Mouse (Mus musculus): ENCODE data around the gene Ap1m1. TPM values are rescaled to one million over a fixed set of nuclear protein-coding genes. Genes with fewer than 3 reads are reported as not detected.
A peak's percentile ranks its signal among the peaks of the same experiment; 100 is the strongest.

Gene Ap1m1
- polyA plus RNA-seq, 1 experiment, result 97.4 TPM

GRCm38 (mm10) chr8:72257171-72257901 lies 17.5 kb downstream of the Ap1m1 start:
- H3K4me1 ChIP-seq (ENCODE audit: control insufficient read depth, insufficient read depth, insufficient read length), result peaks cover 10% of the 10 kb centered on the region; the same call in 1 of the 2 replicates
- WGBS, result 62% methylated on average over 7 of the region's 7 CpGs

DNA sequence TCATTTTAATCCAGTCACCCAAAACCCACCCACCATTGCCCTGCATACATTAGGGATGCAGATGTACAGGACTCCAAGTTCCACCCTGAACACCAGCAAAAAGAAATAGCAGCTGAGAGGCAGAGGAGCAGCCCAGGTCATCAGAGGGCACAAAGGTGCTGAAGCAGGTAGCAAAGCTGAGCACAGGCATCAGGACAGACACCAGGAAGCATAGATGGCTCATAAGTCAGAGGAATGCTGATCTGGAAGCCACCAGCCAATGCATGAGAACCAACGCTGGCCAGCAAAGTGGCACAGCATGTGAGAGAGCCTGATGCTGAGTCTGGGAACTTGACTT lies 18.1 kb downstream of the Ap1m1 start:
- no peak overlapping the region for H3K4me3 ChIP-seq (ENCODE audit: extremely low read depth, insufficient read depth, insufficient read length)
- no peak overlapping the region for H3K27ac ChIP-seq (ENCODE audit: insufficient read depth, low read length)
- no peak for DNase-seq (ENCODE audit: low read depth in 1 of 2, low spot score in 2 of 2)
- H3K36me3 ChIP-seq (ENCODE audit: control insufficient read depth, insufficient read depth, low read length), result peaks cover 16% of the 10 kb centered on the region
- peaks cover 13% of the 10 kb centered on the region; the same call in 1 of the 2 replicates for H3K4me1 ChIP-seq (ENCODE audit: control insufficient read depth, insufficient read depth, insufficient read length)
- TF ChIP-seq CTCF (IDR thresholded peaks at IDR 0.05; ENCODE audit: extremely low read depth, insufficient read depth, insufficient read length, insufficient replicate concordance), result no peak
- H3K27me3 ChIP-seq (ENCODE audit: control insufficient read depth, insufficient read depth, low read length), result no peaks in the 10 kb centered on the region
- 100% methylated on average over 1 of the region's 1 CpGs for WGBS

More at GRCm38 (mm10) chr8:72257171-72257901, 17.5 kb downstream of the Ap1m1 start:
- H3K27ac ChIP-seq (ENCODE audit: insufficient read depth, low read length), result no peak overlapping the region
- TF ChIP-seq POLR2A (IDR thresholded peaks at IDR 0.05; ENCODE audit: low read depth, low read length) (no peak), CTCF (IDR thresholded peaks at IDR 0.05; ENCODE audit: extremely low read depth, insufficient read depth, insufficient read length, insufficient replicate concordance) (peak; percentile 49; the same call in 1 of the 2 replicates)
- no peak overlapping the region for H3K4me3 ChIP-seq (ENCODE audit: extremely low read depth, insufficient read depth, insufficient read length)
- DNase-seq (ENCODE audit: low read depth in 1 of 2, low spot score in 2 of 2), result peak in 1 of 2 experiments; percentile 62
- no peaks in the 10 kb centered on the region for H3K27me3 ChIP-seq (ENCODE audit: control insufficient read depth, insufficient read depth, low read length)
- peaks cover 21% of the 10 kb centered on the region for H3K36me3 ChIP-seq (ENCODE audit: control insufficient read depth, insufficient read depth, low read length)

DNA sequence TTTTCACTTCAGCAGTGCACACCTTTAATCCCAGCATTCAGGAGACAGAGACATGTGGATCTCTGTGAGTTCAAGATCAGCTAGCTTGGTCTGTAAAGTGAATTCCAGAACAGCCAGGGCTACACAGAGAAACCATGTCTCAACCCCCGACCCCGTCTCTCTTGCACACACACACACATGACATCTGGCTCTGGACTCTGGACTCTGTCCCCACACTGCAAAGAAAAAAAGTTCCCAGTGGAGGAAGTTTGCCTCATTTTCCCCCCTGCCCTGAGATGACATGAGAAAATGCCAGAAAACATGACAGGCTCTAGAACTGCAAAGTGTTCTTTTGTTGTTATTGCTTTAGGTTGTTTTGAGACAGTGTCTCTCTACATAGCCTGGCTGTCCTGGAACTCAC lies 20.0 kb downstream of the Ap1m1 start:
- Histone ChIP-seq H3K27me3 (ENCODE audit: control insufficient read depth, insufficient read depth, low read length) (no peaks in the 10 kb centered on the region), H3K4me1 (ENCODE audit: control insufficient read depth, insufficient read depth, insufficient read length) (peaks cover 13% of the 10 kb centered on the region; the same call in 1 of the 2 replicates), H3K27ac (ENCODE audit: insufficient read depth, low read length) (no peak overlapping the region), H3K4me3 (ENCODE audit: extremely low read depth, insufficient read depth, insufficient read length) (no peak overlapping the region), H3K36me3 (ENCODE audit: control insufficient read depth, insufficient read depth, low read length) (peaks cover 9% of the 10 kb centered on the region; the same call in 1 of the 2 replicates)
- DNase-seq (ENCODE audit: low read depth in 1 of 2, low spot score in 2 of 2), result no peak
- TF ChIP-seq CTCF (IDR thresholded peaks at IDR 0.05; ENCODE audit: extremely low read depth, insufficient read depth, insufficient read length, insufficient replicate concordance) (no peak), POLR2A (IDR thresholded peaks at IDR 0.05; ENCODE audit: low read depth, low read length) (no peak)
- 85% methylated on average over 2 of the region's 2 CpGs for WGBS

DNA sequence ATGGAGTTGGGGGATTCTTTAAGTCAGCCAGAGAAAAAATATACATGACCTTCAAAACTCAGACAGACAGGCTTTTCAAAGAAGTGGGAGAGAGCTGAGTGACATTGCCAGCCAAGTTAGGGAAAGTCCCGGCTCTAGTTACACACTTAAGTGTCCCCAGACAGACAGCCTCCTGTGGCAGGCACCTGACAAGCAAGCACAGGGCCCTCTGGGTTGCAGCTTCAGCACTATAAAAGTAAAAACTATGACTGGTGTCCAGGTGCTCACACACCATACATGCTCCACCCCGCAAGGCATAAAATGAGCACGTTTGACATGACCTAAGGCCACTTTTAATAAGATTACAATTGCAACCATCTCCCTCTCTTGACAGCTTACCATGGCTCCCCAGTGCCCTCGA lies 20.8 kb downstream of the Ap1m1 start:
- TF ChIP-seq CTCF (IDR thresholded peaks at IDR 0.05; ENCODE audit: extremely low read depth, insufficient read depth, insufficient read length, insufficient replicate concordance) (no peak), POLR2A (IDR thresholded peaks at IDR 0.05; ENCODE audit: low read depth, low read length) (no peak)
- Histone ChIP-seq H3K36me3 (ENCODE audit: control insufficient read depth, insufficient read depth, low read length) (peaks cover 3% of the 10 kb centered on the region; the same call in 1 of the 2 replicates), H3K27ac (ENCODE audit: insufficient read depth, low read length) (peak overlapping the region; percentile 76), H3K4me1 (ENCODE audit: control insufficient read depth, insufficient read depth, insufficient read length) (peaks cover 17% of the 10 kb centered on the region; the same call in 1 of the 2 replicates), H3K4me3 (ENCODE audit: extremely low read depth, insufficient read depth, insufficient read length) (no peak overlapping the region), H3K27me3 (ENCODE audit: control insufficient read depth, insufficient read depth, low read length) (no peaks in the 10 kb centered on the region)
- DNase-seq (ENCODE audit: low read depth in 1 of 2, low spot score in 2 of 2), result peak in 1 of 2 experiments; percentile 38
- WGBS, result 32% methylated on average over 4 of the region's 4 CpGs

- DNase-seq (ENCODE audit: low read depth in 1 of 2, low spot score in 2 of 2), result peak; percentile 78 to 82
- TF ChIP-seq CTCF (IDR thresholded peaks at IDR 0.05; ENCODE audit: extremely low read depth, insufficient read depth, insufficient read length, insufficient replicate concordance) (peak; percentile 80; the same call in 1 of the 2 replicates), POLR2A (IDR thresholded peaks at IDR 0.05; ENCODE audit: low read depth, low read length) (no peak)
- Histone ChIP-seq H3K4me3 (ENCODE audit: extremely low read depth, insufficient read depth, insufficient read length) (no peak overlapping the region), H3K4me1 (ENCODE audit: control insufficient read depth, insufficient read depth, insufficient read length) (peaks cover 17% of the 10 kb centered on the region; the same call in 1 of the 2 replicates), H3K27ac (ENCODE audit: insufficient read depth, low read length) (peak overlapping the region; percentile 76), H3K36me3 (ENCODE audit: control insufficient read depth, insufficient read depth, low read length) (peaks cover 3% of the 10 kb centered on the region; the same call in 1 of the 2 replicates), H3K27me3 (ENCODE audit: control insufficient read depth, insufficient read depth, low read length) (no peaks in the 10 kb centered on the region)
- 11% methylated on average over 2 of the region's 2 CpGs for WGBS
Measured at GRCm38 (mm10) chr8:72261019-72261418, 21.2 kb downstream of the Ap1m1 start.

DNA sequence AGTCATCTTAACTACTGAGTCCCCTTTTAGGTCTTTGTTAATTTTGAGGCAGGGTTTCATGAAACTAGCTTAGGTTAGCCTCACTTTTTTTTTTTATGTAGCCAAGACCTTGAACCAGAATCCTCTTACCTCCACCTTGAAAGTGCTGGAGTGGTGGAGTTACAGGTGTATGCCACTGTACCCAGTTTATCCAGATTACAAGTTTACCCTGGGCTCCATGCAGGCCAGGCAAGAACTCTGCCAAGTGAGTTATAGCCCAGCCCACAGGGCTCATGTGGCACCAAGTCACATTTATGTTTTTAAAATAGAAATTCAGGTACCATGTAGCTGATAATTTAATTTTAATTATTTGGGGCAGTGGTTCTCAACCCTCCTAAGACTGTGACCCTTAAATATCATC lies 21.6 kb downstream of the Ap1m1 start:
- peaks cover 17% of the 10 kb centered on the region; the same call in 1 of the 2 replicates for H3K4me1 ChIP-seq (ENCODE audit: control insufficient read depth, insufficient read depth, insufficient read length)
- H3K36me3 ChIP-seq (ENCODE audit: control insufficient read depth, insufficient read depth, low read length), result peaks cover 3% of the 10 kb centered on the region; the same call in 1 of the 2 replicates
- DNase-seq (ENCODE audit: low read depth in 1 of 2, low spot score in 2 of 2), result no peak
- no peak overlapping the region for H3K27ac ChIP-seq (ENCODE audit: insufficient read depth, low read length)
- no peaks in the 10 kb centered on the region for H3K27me3 ChIP-seq (ENCODE audit: control insufficient read depth, insufficient read depth, low read length)
- TF ChIP-seq CTCF (IDR thresholded peaks at IDR 0.05; ENCODE audit: extremely low read depth, insufficient read depth, insufficient read length, insufficient replicate concordance), result no peak
- TF ChIP-seq POLR2A (IDR thresholded peaks at IDR 0.05; ENCODE audit: low read depth, low read length), result no peak
- no peak overlapping the region for H3K4me3 ChIP-seq (ENCODE audit: extremely low read depth, insufficient read depth, insufficient read length)

DNA sequence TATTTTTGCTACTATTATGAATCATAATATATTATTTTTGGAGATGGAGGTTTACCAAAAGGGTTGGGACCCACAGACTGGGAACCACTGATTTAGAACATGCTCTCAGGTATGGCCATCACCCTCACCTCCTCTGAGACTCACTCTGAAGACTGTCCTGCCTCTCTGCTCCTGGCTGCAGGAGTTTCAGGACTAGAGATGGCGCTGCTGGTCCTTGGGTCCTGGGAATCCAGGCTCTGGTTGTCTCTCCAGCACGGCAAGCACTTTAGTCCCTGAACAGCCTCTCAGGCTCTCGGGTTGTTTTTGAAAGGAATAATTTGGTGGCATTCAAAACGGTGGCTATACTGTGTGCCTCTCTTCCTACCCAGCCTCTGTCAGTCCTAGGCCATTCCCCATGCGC lies 22.1 kb downstream of the Ap1m1 start:
- H3K27ac ChIP-seq (ENCODE audit: insufficient read depth, low read length), result no peak overlapping the region
- H3K4me1 ChIP-seq (ENCODE audit: control insufficient read depth, insufficient read depth, insufficient read length), result peaks cover 20% of the 10 kb centered on the region; the same call in 1 of the 2 replicates
- H3K36me3 ChIP-seq (ENCODE audit: control insufficient read depth, insufficient read depth, low read length), result 0 out of 2 replicates have a peak, but pooled peaks cover 1% of the 10 kb centered on the region
- no peak for DNase-seq (ENCODE audit: low read depth in 1 of 2, low spot score in 2 of 2)
- H3K4me3 ChIP-seq (ENCODE audit: extremely low read depth, insufficient read depth, insufficient read length), result no peak overlapping the region
- no peak for TF ChIP-seq POLR2A (IDR thresholded peaks at IDR 0.05; ENCODE audit: low read depth, low read length)
- TF ChIP-seq CTCF (IDR thresholded peaks at IDR 0.05; ENCODE audit: extremely low read depth, insufficient read depth, insufficient read length, insufficient replicate concordance), result no peak
- WGBS, result 84% methylated on average over 5 of the region's 5 CpGs
- no peaks in the 10 kb centered on the region for H3K27me3 ChIP-seq (ENCODE audit: control insufficient read depth, insufficient read depth, low read length)

Measured in spleen, adult 2 months (tissue).